Mouse (Mus musculus) kidney, embryonic 16.5 days (tissue): ENCODE data around the gene Fgfr2. TPM values are rescaled to one million over a fixed set of nuclear protein-coding genes. Genes with fewer than 3 reads are reported as not detected.

Experiments
- ATAC-seq: fragments of 200-750 bp; cut with Nextera tagmentation; 2 replicates; pipeline ENCODE4 v1.8.0; 2017; ENCODE audit warnings: moderate TSS enrichment; ENCODE audit not compliant: low FRiP score, low TSS enrichment
- H3K27ac ChIP-seq: fragments of 300-500 bp; sonication (generic); 2 replicates; pipeline ENCODE4 v1.5.1; 2014; ENCODE audit warnings: low read length
- H3K27me3 ChIP-seq: fragments of 300-500 bp; sonication (generic); 2 replicates; pipeline ENCODE4 v1.6.1; 2014; ENCODE audit warnings: low read length, control low read depth, mixed read lengths; ENCODE audit not compliant: insufficient read depth
- H3K36me3 ChIP-seq: fragments of 300-500 bp; sonication (generic); 2 replicates; pipeline ENCODE4 v1.6.1; 2014; ENCODE audit warnings: low read length, control low read depth, mixed read lengths; ENCODE audit not compliant: insufficient read depth
- H3K4me1 ChIP-seq: fragments of 300-500 bp; sonication (generic); 2 replicates; pipeline ENCODE4 v1.6.1; 2014; ENCODE audit warnings: low read length, control low read depth, mixed read lengths; ENCODE audit not compliant: insufficient read depth
- H3K4me2 ChIP-seq: fragments of 300-500 bp; sonication (generic); replicated peaks from 2 replicates; pipeline ENCODE4 v1.6.1; 2014; ENCODE audit warnings: low read depth, low read length
- H3K4me3 ChIP-seq: fragments of 300-500 bp; sonication (generic); 2 replicates; pipeline ENCODE4 v1.5.1; 2014; ENCODE audit warnings: mild to moderate bottlenecking, low read length
- H3K9ac ChIP-seq: fragments of 300-500 bp; sonication (generic); replicated peaks from 2 replicates; pipeline ENCODE4 v1.6.1; 2014; ENCODE audit warnings: low read length
- H3K9me3 ChIP-seq: fragments of 300-500 bp; sonication (generic); 2 replicates; pipeline ENCODE4 v1.6.1; 2016; ENCODE audit warnings: low read length, control low read depth
- WGBS: fragments of 180-500 bp; shearing (Covaris S2); extraction: QIAGEN DNeasy Blood & Tissue Kit; methylation state at CpG from one replicate; pipeline ENCODE4 v1.1.7; 2014; 5-methylcytosine and 5-hydroxymethylcytosine counted together
- polyA plus RNA-seq: library from polyadenylated mRNA; unstranded; fragments of >200 nt; fragmentation: Nextera tagmentation; extraction: Ambion mirVana; gene quantifications from 2 replicates; pipeline ENCODE4 v1.2.1, GENCODE M21; 2015

Gene Fgfr2
- polyA plus RNA-seq, 1 experiment from 2014 or later = 118 TPM

DNA sequence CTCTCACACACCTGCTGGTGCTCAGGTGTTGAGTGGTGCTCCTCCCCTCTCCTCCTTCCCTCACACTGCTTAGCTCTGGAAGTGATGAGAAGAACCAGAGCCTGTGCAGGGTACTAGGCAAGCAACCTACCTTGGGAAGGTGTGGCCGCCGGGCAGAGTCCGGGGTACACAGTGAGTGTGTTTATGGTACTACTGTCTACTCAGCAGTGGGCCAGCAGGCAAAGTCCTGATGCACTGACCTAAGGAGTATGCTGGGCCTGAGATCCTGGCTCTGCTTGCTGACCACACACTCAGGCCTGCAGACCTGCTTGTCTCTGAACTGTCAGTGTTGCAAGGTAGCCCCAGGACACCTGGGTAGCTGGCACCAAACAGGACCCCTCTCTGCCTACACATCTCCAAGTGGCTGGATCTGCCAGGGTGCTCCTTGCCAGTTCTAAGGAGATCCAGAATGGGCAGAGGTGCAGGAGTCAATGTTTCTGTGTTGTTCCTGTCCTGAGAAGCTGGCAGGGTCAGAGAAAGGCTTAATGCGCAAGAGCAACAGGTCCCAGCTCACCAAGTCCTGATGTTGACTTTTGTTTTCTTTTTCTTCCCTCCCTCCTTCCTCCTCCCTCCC is 2488.8 kb downstream of the Fgfr2 start:
- H3K4me3 ChIP-seq = no peak overlapping the region
- 0 out of 2 replicates have a peak, but pooled peaks have one; percentile 46 for ATAC-seq
- no peaks in the 10 kb centered on the region for H3K9me3 ChIP-seq
- H3K27me3 ChIP-seq = no peaks in the 10 kb centered on the region
- peaks cover 26% of the 10 kb centered on the region for H3K4me1 ChIP-seq
- H3K4me2 ChIP-seq = no peak overlapping the region
- WGBS = 76% methylated on average over 4 of the region's 4 CpGs
- no peak overlapping the region for H3K27ac ChIP-seq
- H3K36me3 ChIP-seq = no peaks in the 10 kb centered on the region
- no peak overlapping the region for H3K9ac ChIP-seq

DNA sequence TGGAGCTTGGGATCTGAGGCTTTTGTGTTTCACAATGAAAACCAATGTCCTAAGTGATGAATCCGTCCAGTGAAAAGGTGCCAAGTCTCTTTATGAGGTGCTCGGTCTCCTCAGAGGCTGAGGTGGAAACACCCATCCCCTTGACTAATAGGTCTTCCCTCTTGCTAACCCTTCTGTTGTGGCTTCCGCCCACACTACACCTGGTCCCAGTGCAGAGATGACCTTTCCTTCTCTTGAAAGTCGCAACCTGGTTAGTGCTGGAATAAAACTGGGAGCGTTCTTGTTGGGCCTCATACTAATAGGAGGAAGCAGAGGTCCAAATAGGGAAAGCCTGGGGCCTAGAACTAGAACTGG is 2490.8 kb downstream of the Fgfr2 start:
- H3K4me3 ChIP-seq = no peak overlapping the region
- WGBS = 86% methylated on average over 5 of the region's 5 CpGs
- no peaks in the 10 kb centered on the region for H3K27me3 ChIP-seq
- H3K9ac ChIP-seq = no peak overlapping the region
- ATAC-seq = no peak
- H3K9me3 ChIP-seq = no peaks in the 10 kb centered on the region
- H3K27ac ChIP-seq = peak overlapping the region; percentile 72; the same call in 1 of the 2 replicates
- H3K36me3 ChIP-seq = no peaks in the 10 kb centered on the region
- peaks cover 23% of the 10 kb centered on the region for H3K4me1 ChIP-seq
- H3K4me2 ChIP-seq = no peak overlapping the region

DNA sequence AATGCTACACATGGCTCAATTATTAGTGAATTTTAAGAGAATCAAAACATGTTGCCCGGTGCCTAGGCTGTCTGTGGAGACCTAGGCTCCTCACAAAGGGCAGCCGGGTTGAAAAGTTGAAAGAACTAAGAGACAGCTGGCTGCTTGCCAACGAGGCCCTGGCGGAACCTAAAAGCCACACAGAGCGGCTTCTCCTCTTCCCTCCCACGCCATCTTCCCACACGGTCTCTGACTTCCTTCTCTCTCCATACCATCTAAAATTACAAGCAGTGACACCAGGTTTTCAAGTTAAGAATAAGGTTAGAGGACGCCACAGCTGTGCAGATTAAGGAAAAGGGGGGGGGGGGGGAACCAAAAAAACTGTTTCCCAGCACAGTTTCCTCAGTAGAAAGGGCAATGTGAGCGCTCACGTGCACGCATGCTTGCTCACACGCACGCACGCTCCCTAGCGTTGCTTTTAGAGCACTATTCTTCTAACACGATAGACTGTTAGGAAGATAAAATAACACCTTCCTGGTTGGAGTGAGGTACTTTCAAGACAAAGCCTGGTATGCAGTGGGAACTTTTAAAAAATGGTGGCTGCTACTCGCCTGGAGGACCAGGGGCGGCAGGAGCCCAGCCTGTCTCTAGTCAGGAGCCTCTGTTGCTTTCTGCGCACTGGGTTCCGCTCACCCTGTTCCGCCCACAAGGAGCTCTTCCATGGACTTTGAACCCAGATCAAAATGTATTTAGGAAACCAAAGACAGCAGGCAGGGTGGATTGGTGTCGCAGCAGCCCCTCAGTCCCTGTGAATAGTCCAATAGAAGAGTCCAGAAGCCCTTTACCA is 2491.4 kb downstream of the Fgfr2 start:
- peak; percentile 77 for ATAC-seq
- Histone ChIP-seq H3K9me3 (no peaks in the 10 kb centered on the region), H3K9ac (no peak overlapping the region), H3K27ac (peak overlapping the region; percentile 72), H3K27me3 (no peaks in the 10 kb centered on the region), H3K36me3 (no peaks in the 10 kb centered on the region), H3K4me1 (peaks cover 18% of the 10 kb centered on the region), H3K4me3 (no peak overlapping the region), H3K4me2 (peak overlapping the region; percentile 27)
- 33% methylated on average over 22 of the region's 22 CpGs for WGBS

DNA sequence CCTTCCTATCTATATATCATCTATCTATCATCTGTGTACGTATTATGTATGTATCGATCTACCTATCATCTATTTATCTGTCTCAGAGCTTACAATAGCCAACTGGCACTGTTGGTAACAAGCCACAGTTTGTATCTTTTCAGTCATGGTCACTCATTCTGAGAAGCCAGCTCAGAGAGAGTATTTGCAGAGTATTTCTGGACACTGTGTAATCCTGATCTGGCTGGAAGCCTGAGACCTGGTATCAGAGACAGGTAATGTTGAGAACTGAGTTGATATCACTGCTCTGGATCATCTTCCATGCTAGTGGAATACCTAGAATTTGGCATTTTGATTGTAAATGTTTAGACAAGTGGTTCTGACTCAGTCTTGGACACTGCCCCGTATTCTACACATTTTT is 2492.2 kb downstream of the Fgfr2 start:
- Histone ChIP-seq H3K27ac (peak overlapping the region; percentile 72), H3K36me3 (no peaks in the 10 kb centered on the region), H3K4me3 (no peak overlapping the region), H3K4me2 (no peak overlapping the region), H3K4me1 (peaks cover 18% of the 10 kb centered on the region), H3K27me3 (no peaks in the 10 kb centered on the region), H3K9ac (no peak overlapping the region), H3K9me3 (no peaks in the 10 kb centered on the region)
- no peak for ATAC-seq
- 89% methylated on average over 3 of the region's 3 CpGs for WGBS

DNA sequence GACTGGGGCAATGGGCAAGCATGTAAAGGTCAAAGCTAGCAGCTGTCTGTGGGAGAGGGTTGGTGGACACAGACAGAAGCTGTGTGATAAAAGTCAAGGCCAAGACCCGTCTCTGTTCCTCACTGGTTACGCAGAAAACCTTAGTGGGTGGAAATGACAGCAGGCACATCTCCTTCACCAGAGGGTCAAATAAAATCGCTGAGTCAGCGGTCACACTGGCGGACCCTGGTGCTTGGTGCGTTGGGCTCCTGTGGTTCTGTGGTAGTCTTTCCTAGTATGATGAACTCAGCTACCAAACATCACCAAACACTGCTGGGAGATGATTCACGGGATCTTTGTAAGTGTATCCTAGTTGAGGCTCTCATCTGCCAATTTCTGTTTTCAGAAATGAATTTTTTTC is 2493.2 kb downstream of the Fgfr2 start:
- Histone ChIP-seq H3K4me2 (no peak overlapping the region), H3K4me3 (no peak overlapping the region), H3K27me3 (no peaks in the 10 kb centered on the region), H3K4me1 (peaks cover 18% of the 10 kb centered on the region), H3K9me3 (no peaks in the 10 kb centered on the region), H3K36me3 (no peaks in the 10 kb centered on the region), H3K9ac (no peak overlapping the region), H3K27ac (no peak overlapping the region)
- ATAC-seq = no peak
- WGBS = 87% methylated on average over 7 of the region's 7 CpGs

DNA sequence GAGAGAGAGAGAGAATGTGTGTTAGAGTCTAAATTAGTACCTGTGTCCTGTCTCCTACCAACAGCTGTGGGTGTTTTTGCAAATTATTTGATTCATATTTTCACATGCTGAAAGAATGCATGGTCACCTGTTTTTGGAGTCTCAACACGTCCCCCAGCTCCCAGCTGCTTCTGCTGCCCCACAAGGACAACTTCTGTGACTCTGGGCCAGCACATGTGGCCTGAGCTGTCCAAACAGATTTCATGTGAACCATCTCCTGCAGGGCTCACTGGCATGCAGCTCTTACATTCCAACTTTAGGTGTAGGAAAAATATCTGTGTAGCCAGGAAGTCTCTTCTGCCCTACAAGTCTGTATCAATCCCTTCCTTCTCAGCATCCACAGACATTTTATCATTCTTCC is 2494.5 kb downstream of the Fgfr2 start:
- H3K4me2 ChIP-seq = no peak overlapping the region
- no peak for ATAC-seq
- H3K4me3 ChIP-seq = no peak overlapping the region
- H3K9ac ChIP-seq = no peak overlapping the region
- no peaks in the 10 kb centered on the region for H3K27me3 ChIP-seq
- no peaks in the 10 kb centered on the region for H3K9me3 ChIP-seq
- no peak overlapping the region for H3K27ac ChIP-seq
- 56% methylated on average over 1 of the region's 1 CpGs for WGBS
- H3K4me1 ChIP-seq = peaks cover 12% of the 10 kb centered on the region
- H3K36me3 ChIP-seq = no peaks in the 10 kb centered on the region

DNA sequence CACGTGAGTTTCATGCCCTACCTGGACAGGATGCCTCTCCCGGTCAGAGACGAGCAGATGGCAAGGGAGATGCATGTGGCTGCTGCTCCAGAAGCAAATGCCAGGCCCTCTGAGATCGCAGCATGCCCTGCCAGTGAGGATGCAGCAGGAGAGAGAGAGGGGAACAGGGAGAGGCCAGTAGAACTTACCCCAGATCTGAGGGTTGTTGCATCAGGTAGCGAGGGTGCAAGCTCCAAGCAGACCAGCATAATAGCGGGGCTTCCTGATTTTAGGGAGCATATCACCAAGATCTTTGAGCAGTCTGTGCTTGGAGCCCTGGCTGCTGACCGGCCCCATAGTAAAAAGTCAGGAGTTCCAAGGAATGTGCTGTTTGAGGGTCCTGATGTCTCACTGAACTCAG is 2497.8 kb downstream of the Fgfr2 start:
- Histone ChIP-seq H3K27ac (no peak overlapping the region), H3K27me3 (no peaks in the 10 kb centered on the region), H3K9me3 (no peaks in the 10 kb centered on the region), H3K9ac (no peak overlapping the region), H3K36me3 (no peaks in the 10 kb centered on the region), H3K4me3 (no peak overlapping the region), H3K4me2 (no peak overlapping the region), H3K4me1 (peaks cover 4% of the 10 kb centered on the region; the same call in 1 of the 2 replicates)
- ATAC-seq = no peak
- 84% methylated on average over 7 of the region's 7 CpGs for WGBS

DNA sequence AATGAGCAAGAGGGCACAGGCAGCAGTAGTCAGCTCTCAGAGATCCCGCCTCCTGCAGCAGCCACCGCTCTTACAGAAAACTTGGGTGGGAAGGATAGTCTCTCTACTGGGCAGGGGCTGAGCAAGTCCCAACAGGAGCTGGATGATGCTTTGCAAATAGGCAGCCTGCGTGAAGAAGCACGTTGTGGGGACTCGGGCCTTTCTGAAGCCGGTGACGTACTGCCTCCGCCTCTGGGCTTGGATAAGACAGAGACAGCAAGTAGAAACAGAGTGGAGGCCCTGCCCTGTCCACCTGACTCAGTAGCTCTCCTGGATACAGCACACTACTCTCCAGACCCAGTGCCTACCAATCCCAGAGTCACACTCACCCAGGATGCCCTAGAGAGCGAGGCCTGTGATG is 2498.9 kb downstream of the Fgfr2 start:
- Histone ChIP-seq H3K4me2 (no peak overlapping the region), H3K27me3 (no peaks in the 10 kb centered on the region), H3K36me3 (no peaks in the 10 kb centered on the region), H3K27ac (no peak overlapping the region), H3K9me3 (no peaks in the 10 kb centered on the region), H3K4me1 (peaks cover 4% of the 10 kb centered on the region; the same call in 1 of the 2 replicates), H3K4me3 (no peak overlapping the region), H3K9ac (no peak overlapping the region)
- 90% methylated on average over 9 of the region's 9 CpGs for WGBS
- no peak for ATAC-seq

DNA sequence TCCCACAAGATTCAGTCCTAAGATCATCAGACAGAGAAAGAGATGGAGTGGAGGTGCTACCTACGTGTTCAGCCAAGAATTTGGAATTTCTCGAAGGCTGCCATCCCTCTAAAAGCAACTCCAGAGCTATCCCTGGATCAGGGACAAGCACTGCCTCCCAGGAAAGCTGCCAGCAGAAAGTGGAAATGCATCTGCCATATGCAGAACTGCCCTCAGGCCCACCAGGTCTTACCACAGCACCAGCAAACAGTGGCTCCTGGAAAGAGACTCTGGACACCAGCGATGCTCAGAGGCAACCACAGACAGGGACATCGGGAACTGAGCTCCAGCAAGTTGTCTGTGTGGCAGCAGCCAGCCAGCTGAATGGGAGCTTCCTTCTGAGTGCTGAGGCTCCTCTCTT is 2500.8 kb downstream of the Fgfr2 start:
- ATAC-seq = no peak
- Histone ChIP-seq H3K9me3 (no peaks in the 10 kb centered on the region), H3K36me3 (no peaks in the 10 kb centered on the region), H3K4me3 (no peak overlapping the region), H3K4me1 (peaks cover 4% of the 10 kb centered on the region; the same call in 1 of the 2 replicates), H3K27me3 (no peaks in the 10 kb centered on the region), H3K4me2 (no peak overlapping the region), H3K9ac (no peak overlapping the region), H3K27ac (no peak overlapping the region)
- WGBS = 85% methylated on average over 4 of the region's 4 CpGs

DNA sequence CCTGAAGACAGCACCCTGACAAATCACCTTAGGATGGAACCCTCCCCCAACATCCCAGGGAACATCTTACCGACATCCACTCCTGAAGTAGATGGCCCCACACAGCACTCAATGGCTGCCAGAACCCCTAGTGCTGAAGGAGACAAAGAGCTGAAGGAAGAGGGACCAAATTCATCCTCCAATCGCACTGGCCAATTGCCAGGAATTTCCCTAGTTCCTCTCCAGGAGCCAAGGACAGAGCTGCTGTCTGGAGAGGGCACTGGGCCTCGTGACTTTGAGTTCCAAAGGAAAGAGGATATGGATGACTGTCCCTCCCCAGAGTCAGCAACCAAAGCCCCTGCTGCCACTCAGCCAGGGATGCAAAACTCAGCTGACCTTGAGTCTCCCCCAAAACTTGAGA is 2501.2 kb downstream of the Fgfr2 start:
- no peak overlapping the region for H3K27ac ChIP-seq
- no peak overlapping the region for H3K4me3 ChIP-seq
- no peaks in the 10 kb centered on the region for H3K36me3 ChIP-seq
- H3K4me1 ChIP-seq = peaks cover 4% of the 10 kb centered on the region; the same call in 1 of the 2 replicates
- H3K27me3 ChIP-seq = no peaks in the 10 kb centered on the region
- H3K9ac ChIP-seq = no peak overlapping the region
- no peaks in the 10 kb centered on the region for H3K9me3 ChIP-seq
- 52% methylated on average over 3 of the region's 3 CpGs for WGBS
- H3K4me2 ChIP-seq = no peak overlapping the region
- no peak for ATAC-seq
